Mouse (Mus musculus) heart, postnatal 10 days (tissue): Measurements from ENCODE around the gene Olfr1122. TPM values are rescaled to one million over a fixed set of nuclear protein-coding genes. Genes with fewer than 3 reads are reported as not detected.
"Not testable (repeated sequence)": the region's sequence is repeated elsewhere in the genome, so short reads cannot be mapped to it uniquely, and the experiment has no call there.

ENCODE experiments used
- DNase-seq, 2 experiments: peaks; one replicate each; pipeline ENCODE4 v3.0.0; 2021
- intact Hi-C: fragments of 180-260 bp; cut with DNase I; formaldehyde crosslinking; loops from one replicate; pipeline ENCODE4 v1.15.1; 2025
- total RNA-seq, 2 experiments: library from RNA; stranded (reverse); gene quantifications; 2 replicates each; pipeline ENCODE4 v1.2.3; 2021

The Olfr1122 gene
- total RNA-seq = under 1 TPM in 1 of 2 experiments, not detected in 1; 0.07 TPM

GRCm38 (mm10) chr2:87385549-87385948, at the start of gene Olfr1122:
Gene Olfr1122 (plus strand): TSS chr2:87385849.
- no peak for DNase-seq
- intact Hi-C loops = no loop called here

GRCm38 (mm10) chr2:87354515-87354914, 31.1 kb upstream of the Olfr1122 start, which contains the start of gene Olfr1120:
Gene Olfr1120 (plus strand): TSS chr2:87354815.
- intact Hi-C loops = no loop called here
- DNase-seq = no peak

- intact Hi-C loops, DNase-seq: not testable (repeated sequence)
These were observed 25.5 kb upstream of the Olfr1122 start for GRCm38 (mm10) chr2:87360121-87360520.

- intact Hi-C loops = no loop called here
- DNase-seq = no peak
These were observed 16.1 kb upstream of the Olfr1122 start, which contains the start of gene Olfr1121 for GRCm38 (mm10) chr2:87369595-87369994. Gene Olfr1121 (plus strand): TSS chr2:87369895.

DNA sequence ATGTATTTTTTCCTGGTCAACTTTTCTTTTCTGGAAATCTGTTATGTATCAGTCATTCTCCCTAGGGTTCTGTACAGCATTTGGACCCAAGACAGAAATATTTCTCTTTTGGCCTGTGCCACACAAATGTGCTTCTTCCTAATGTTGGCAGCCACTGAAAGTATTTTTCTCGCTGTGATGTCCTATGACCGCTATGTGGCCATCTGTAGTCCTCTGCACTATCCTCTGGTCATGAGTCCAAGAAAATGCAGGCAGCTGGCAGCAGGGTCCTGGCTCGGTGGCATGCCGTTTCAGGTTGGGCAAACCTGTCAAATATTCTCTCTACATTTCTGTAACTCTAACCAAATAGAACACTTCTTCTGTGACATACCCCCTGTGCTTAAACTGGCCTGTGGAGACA, 13.9 kb upstream of the Olfr1122 start:
- no peak for DNase-seq
- intact Hi-C loops = no loop called here

DNA sequence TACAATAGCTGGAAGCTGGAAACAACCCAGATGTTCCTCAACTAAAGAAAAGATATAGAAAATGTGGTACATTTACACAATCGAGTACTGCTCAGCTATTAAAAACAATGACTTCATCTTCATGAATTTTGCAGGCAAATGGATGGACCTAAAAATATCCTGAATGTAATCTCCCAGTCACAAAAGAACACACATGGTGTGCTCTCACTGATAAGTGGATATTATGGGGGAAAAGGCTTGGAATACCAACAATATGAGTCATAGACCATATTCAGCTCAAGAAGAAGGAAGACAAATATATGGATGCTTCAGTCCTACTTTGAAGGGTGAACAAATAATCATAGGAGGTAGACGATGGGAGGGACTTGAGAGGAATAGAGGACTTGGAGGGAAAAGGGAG, 1.7 kb upstream of the Olfr1122 start:
- no peak for DNase-seq
- intact Hi-C loops = no loop called here

GRCm38 (mm10) chr2:87393605-87394004, 8.0 kb downstream of the Olfr1122 start:
- DNase-seq, intact Hi-C loops: not testable (repeated sequence)

- intact Hi-C loops = not testable (repeated sequence)
- peak in 1 of 2 experiments; percentile 5 for DNase-seq
These were observed 9.0 kb downstream of the Olfr1122 start for GRCm38 (mm10) chr2:87394686-87395085.

DNA sequence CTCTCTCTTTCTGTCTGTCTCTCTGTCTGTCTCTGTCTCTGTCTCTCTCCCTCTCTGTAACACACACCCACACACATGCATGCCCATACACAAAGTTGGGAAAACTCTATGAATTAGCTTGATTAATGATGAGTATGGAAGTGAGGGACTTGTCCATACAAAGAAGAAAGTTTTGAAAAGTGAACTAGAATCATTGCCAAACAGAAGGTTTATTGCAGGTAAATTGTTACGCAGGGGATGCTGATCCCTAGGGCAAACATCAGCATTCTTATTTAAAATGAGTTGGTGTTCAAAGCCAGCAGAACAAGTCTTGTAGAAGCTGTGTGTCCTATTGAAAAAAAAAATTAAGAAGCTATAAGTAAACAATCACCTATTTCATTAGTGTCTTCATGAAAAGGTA, 30.7 kb downstream of the Olfr1122 start, which contains the start of gene Olfr1123:
Gene Olfr1123 (plus strand): TSS at position 301 of the 400 bp plus-strand sequence.
- intact Hi-C loops = no loop called here
- no peak for DNase-seq

GRCm38 (mm10) chr2:87429975-87430374, 44.3 kb downstream of the Olfr1122 start, which contains the start of gene Olfr1124:
Gene Olfr1124 (plus strand): TSS chr2:87430275.
- no peak for DNase-seq
- intact Hi-C loops = no loop called here

GRCm38 (mm10) chr2:87437731-87438130, 52.1 kb downstream of the Olfr1122 start:
- no peak for DNase-seq
- intact Hi-C loops = no loop called here

Other genes with a start within 250 kb of the Olfr1122 start
- not detected for gene Olfr1110, start 245.5 kb upstream of the Olfr1122 start, total RNA-seq
- gene Olfr1111, start 233.2 kb upstream of the Olfr1122 start, total RNA-seq = not detected
- gene Olfr1112, start 198.1 kb upstream of the Olfr1122 start, total RNA-seq = not detected
- not detected for gene Olfr1113, start 176.9 kb upstream of the Olfr1122 start, total RNA-seq
- gene Olfr1115, start 137.8 kb upstream of the Olfr1122 start, total RNA-seq = not detected
- gene Olfr1116, start 118.3 kb upstream of the Olfr1122 start, total RNA-seq = not detected
- gene Olfr1118, start 78.3 kb upstream of the Olfr1122 start, total RNA-seq = not detected
- not detected for gene Olfr1120, start 31.0 kb upstream of the Olfr1122 start, total RNA-seq
- not detected for gene Olfr1121, start 16.0 kb upstream of the Olfr1122 start, total RNA-seq
- gene Olfr1123, start 30.8 kb downstream of the Olfr1122 start, total RNA-seq = not detected
- not detected for gene Olfr1124, start 44.4 kb downstream of the Olfr1122 start, total RNA-seq
- not detected for gene Olfr1126, start 68.1 kb downstream of the Olfr1122 start, total RNA-seq
- gene Pramel7, start 111.2 kb downstream of the Olfr1122 start, total RNA-seq = not detected
- gene Pramel6, start 120.7 kb downstream of the Olfr1122 start, total RNA-seq = not detected
- gene Olfr153, start 145.9 kb downstream of the Olfr1122 start, total RNA-seq = not detected
- gene Olfr1128, start 159.7 kb downstream of the Olfr1122 start, total RNA-seq = not detected
- not detected for gene Olfr1129, start 188.1 kb downstream of the Olfr1122 start, total RNA-seq
- gene Olfr1130, start 220.4 kb downstream of the Olfr1122 start, total RNA-seq = not detected
- not detected for gene Olfr1131, start 241.3 kb downstream of the Olfr1122 start, total RNA-seq